Mouse (Mus musculus) adipocyte (in vitro differentiated cells): ENCODE results near the gene Cinp.

ENCODE experiments used
- DNase-seq: peaks from one replicate; pipeline ENCODE4 v3.0.0-alpha.2; 2016; ENCODE audit warnings: low spot score

Gene Cinp

DNA sequence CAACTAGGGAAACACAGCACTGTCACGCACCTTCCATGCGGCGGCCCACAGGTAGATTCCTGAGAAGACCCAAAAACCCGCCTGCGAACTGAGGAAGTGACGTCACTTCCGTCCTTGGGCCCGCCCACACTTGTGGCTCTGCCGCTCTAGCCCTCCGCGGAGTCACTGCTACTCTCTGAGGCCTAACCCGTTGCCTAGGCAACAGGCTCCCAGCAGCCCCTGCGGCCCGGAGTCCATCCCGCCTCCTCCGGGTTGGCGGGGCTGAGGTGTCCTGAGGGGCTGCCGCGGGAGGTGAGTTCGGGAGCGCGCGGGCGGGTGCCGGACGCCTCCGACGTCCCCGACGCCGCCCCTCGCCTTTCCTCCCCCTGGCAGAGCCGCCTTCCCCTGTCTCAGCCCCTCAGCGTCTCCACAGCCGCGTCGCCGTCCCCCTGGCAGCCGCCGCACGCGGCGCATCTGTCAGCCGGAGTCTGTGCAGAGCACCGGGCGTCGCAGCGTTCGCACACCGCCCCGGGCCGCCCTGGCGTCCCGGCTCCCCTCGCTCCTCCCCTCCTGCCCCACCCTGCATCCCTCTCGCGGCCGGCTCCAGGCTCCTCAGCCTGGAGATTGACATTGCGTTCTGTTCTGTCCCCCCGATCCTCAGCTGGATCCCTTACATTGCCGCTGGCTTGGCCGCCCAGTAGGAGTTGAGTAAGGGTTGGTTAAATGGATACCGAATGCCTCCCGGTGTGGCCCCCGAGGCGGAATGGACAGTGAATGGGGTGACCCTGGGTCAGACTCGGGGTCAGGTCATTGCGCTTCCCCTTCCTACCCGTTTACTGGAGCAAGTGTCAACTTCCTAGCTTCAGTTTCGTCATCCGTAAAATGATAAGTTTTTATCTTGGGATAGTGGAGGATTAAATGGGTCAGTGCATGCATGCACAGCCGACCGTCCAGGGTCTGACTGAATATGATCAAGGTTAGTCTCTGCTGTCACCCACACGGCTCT is at the start of gene Cinp, which contains the start of gene Tecpr2:
TSS of gene Cinp (minus strand) at position 110 of the 985 bp plus-strand sequence.
TSS of gene Tecpr2 (plus strand) at position 229 of the 985 bp plus-strand sequence.
- DNase-seq, result peak; percentile 95

GRCm38 (mm10) chr12:110937496-110937895 is 48.6 kb upstream of the Cinp start:
- DNase-seq, result no peak

GRCm38 (mm10) chr12:110935983-110936620 is 47.2 kb upstream of the Cinp start:
- DNase-seq, result peak; percentile 91

DNA sequence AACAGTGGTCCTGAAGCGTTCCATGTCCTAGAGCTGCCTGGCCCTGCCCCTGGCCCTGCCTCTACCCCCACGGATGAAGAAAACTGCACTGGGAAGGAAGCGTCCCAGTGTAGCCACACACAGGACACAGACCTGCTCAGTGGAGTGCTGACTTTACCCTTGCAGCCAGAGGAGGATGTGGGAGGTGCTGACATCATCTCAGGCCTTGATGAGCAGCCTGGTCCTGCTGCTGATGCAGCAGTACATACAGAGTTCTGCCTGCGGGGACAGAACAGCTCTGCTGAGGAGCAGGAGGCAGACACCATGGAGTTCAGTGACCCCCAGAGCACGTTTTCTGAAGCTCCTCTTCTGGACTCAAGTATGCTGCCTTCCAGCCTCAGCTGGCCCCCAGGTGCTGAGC is 43.9 kb upstream of the Cinp start:
- no peak for DNase-seq

GRCm38 (mm10) chr12:110921572-110921971 is 32.6 kb upstream of the Cinp start:
- no peak for DNase-seq

GRCm38 (mm10) chr12:110920254-110920653 is 31.3 kb upstream of the Cinp start:
- DNase-seq, result no peak

GRCm38 (mm10) chr12:110915761-110916160 is 26.8 kb upstream of the Cinp start:
- DNase-seq, result no peak

- DNase-seq, result no peak
These were observed 21.0 kb upstream of the Cinp start for GRCm38 (mm10) chr12:110909962-110910361.

GRCm38 (mm10) chr12:110907845-110908244 is 18.9 kb upstream of the Cinp start:
- no peak for DNase-seq

- DNase-seq, result no peak
These were observed 14.6 kb upstream of the Cinp start for GRCm38 (mm10) chr12:110903536-110903935.

DNA sequence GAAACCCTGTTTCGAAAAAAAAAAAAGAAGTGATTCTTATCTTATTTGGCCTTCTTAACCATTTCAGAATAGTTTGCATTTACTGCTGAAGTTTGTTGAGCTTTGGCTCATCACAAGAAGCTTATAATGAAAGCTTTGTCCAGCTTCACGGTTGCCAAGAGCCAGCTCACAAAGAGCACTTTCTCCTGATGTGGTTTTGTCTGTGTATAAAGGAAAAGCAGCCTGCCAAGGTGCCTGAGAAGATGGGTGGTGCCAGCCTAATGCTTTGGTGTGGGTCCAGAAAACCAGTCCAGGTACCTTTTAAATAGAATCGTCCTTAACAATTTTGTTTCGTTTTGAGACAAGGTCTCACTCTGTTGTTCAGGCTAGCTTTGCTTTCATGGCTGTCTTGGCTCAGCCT is 13.2 kb upstream of the Cinp start:
- no peak for DNase-seq

- DNase-seq, result no peak
These were observed 2.9 kb upstream of the Cinp start for GRCm38 (mm10) chr12:110891887-110892286.

GRCm38 (mm10) chr12:110888606-110889005 is 339 bp downstream of the Cinp start:
- DNase-seq, result no peak

GRCm38 (mm10) chr12:110888106-110888505 is 839 bp downstream of the Cinp start:
- no peak for DNase-seq

DNA sequence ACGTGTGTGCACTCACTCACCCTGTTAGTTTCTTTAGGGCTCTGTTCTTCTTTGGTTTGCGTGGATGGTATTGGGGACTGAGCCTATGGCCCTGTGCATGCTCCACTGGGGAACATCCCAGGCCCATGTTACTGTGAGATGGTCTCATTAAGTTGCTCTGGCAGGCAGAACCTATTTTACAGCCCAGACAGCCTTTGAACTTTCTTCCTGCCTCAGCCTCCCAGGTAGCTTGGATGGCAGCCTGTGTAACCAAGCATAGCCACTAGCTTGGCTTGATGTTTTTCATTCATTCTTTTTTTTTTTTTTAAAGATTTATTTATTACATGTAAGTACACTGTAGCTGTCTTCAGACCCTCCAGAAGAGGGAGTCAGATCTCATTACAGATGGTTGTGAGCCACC is 3.7 kb downstream of the Cinp start:
- no peak for DNase-seq

DNA sequence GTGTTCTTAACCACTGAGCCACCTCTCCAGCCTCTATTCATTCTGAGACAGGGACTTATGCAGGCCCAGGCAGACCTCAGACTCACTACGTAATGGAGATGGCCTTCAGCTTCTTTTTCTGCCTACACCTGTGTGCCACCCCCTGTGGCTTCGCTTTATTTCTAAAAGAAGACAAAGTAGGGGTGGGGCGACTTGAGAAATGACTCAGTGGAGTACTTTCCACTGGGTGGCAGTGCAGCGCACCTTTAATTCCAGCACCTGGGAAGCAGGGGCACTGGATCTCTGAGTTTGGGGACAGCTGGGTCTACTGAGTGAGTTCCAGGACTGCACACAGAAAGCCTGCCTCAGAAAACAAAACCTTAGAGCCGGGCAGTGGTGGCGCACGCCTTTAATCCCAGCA is 6.7 kb downstream of the Cinp start:
- DNase-seq, result no peak

- DNase-seq, result peak; percentile 74
These were observed 13.6 kb downstream of the Cinp start for GRCm38 (mm10) chr12:110875351-110875750.

- no peak for DNase-seq
These were observed 17.7 kb downstream of the Cinp start for GRCm38 (mm10) chr12:110871247-110871646.

DNA sequence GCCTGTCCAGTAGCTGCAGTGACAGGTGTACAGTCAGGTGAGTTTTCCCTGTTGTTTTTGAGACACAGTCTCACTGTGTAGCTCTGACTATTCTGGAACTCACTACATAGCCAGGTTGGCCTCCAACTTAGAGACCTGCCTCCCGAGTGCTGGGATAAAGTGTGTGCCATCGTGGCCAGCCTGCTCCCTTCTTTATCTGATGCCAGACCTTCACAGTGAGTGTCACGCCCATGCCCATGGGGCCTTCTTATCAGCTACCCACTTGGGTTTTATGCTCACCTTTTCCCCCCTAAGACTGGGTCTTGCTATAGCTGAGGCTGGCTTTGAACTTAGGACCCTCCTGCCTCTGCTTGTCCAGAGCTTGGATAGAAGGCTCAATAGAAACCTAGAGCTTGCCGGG is 18.8 kb downstream of the Cinp start:
- no peak for DNase-seq

DNA sequence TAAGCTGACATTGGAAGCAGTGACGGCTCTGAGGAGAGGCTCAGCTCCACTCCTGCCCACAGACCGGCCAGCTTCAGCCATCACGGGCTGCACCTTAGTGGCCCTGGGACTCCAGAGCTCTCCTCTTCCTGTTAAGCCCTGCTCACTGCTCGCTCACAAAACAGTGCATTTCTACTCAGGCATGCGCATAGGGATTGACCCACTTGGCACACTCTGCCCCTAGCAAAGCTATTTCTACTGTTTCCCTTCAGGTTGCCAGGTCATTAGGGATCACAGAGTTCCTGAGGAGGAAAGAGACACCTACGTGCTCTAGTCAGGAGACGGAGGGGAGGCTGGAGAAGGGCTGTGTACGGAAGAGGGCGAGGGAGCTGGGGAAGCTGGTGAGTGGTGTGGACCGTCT is 23.0 kb downstream of the Cinp start:
- no peak for DNase-seq

GRCm38 (mm10) chr12:110865571-110865970 is 23.4 kb downstream of the Cinp start:
- no peak for DNase-seq

DNA sequence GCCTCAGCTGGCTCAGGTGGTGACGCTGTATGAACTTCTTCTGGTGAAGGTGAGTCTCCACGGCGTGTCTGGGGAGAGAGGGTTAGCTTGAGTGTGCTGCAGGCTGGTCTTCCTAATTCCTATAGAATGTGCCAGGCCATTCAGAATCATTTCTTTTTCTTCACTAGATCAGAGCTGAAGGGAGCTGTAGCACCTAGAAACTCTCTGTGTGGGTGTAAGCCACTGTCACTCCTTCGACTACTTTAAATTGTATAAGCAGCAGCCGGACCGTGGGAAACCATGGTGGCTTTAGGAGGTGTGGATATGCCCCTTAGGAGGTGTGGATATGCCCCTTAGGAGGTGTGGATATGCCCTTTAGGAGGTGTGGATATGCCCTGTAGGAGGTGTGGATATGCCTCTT is 24.9 kb downstream of the Cinp start:
- DNase-seq, result no peak

DNA sequence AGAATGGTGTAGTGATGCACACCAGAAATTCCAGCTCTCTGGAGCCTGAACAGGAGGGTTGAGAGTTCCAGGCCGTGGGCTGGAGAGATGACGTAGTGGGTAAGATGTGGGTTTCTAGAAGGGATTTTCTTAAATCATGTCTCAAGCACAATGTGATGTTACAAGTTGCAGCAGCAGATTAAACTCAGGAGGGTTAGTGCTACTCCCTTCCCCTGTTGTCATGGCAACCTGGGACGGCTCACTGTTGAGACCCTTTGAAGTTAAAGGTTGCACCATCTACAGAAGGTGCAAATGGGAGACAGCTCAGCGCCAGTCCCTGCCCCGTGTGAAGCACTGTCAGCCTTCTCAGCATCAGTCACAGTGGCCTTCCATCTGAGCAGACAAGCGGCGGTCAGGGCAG is 27.7 kb downstream of the Cinp start:
- DNase-seq, result no peak
